Mouse (Mus musculus) mesoderm, embryonic 11.5 days (tissue): ENCODE data around the gene Dkkl1.
A peak's percentile ranks its signal among the peaks of the same experiment; 100 is the strongest.
"Not testable (repeated sequence)": the region's sequence is repeated elsewhere in the genome, so short reads cannot be mapped to it uniquely, and the experiment has no call there.

Experiments
- DNase-seq: peaks from one replicate; pipeline ENCODE4 v3.0.0-alpha.2; 2012; ENCODE audit warnings: low read depth, low spot score

The Dkkl1 gene

GRCm38 (mm10) chr7:45193871-45194785 is 17.8 kb downstream of the Dkkl1 start:
- no peak for DNase-seq

DNA sequence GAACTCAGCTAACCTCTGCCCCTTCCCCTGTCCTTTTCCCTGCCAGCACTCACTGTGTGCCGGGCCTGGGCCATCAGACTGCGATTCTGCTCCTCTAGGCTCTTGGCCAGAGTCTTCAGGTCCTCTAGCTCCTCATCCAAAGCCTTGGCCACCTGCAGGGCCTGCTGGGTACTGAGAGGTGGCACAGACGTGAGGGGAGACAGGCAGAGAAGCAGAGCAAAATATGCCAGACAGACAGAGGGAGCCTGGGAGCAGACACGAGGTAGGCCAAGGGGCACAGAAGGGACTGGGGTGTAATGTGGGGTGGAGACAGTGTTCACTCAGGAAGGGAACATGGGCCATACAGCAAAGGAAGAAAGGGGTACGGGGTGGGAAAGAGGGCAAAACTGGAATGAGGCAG is 18.5 kb downstream of the Dkkl1 start:
- DNase-seq = no peak

- DNase-seq = no peak
Observed at GRCm38 (mm10) chr7:45192585-45193310, 19.2 kb downstream of the Dkkl1 start.

DNA sequence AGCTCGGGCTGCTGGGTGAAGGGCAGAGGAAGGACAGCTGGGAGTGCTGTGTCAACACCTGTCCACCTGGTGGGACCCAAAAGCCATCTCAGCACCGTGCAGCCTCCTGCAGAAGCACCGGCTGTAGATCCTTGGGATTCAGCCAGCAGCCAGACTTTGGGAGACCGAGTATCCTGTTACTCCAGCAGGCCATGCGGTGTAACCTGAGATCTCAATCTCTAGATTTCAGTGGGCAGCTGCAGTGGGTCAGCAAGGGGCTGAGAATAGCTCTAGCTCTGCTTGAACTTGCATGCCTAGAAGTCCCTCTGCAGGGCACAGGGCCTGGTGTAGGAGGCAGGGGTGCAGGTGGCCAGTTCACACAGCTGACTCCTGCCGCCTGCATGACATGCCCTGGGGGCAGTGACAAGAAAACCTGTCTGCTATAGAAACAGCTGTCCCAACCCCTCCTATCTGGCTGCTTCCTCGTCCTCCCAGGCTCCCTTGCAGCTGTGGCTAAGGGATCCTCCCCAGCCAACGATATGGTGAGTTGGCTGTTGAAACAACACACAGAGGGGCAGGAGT is 20.1 kb downstream of the Dkkl1 start:
- peak; percentile 68 for DNase-seq

DNA sequence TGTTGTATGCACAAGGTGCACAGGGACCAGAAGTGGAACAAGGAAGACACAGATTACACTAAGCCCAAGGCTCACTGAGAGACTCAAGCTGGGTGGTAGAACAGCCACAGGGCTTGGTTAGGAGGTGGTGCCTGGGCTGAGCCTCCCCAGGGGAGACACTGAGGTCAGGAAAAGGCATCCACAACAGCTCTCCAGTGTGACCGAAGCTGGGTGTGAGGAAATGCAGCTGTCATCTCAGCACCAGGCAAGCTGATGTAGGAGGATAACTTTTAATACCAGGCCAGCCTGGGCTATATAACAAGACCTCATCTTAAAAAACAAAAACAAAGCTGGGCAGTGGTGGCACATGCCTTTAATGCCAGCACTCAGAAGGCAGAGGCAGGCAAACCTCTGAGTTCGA is 20.8 kb downstream of the Dkkl1 start:
- no peak for DNase-seq

- no peak for DNase-seq
Observed at GRCm38 (mm10) chr7:45190186-45190585, 21.8 kb downstream of the Dkkl1 start.

DNA sequence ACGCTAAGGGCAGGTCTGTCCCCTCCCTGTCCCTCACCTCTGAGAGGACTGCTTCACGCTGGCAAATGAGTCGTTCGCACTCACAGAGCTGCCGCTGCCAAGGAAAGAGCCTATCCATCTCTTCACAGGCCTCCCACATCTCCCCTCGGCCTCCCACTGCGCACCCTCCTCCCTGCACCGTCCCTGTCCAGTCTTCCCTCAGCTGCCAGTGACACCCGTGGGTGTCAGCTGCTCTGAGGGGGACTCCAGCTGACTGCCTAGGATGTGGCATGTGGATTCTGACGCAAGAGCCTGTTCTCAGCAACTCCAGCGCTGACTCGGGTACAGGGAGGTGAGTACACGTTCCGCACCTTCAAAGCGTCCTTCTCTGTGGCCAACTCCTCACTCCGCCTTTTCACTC is 22.3 kb downstream of the Dkkl1 start:
- no peak for DNase-seq

DNA sequence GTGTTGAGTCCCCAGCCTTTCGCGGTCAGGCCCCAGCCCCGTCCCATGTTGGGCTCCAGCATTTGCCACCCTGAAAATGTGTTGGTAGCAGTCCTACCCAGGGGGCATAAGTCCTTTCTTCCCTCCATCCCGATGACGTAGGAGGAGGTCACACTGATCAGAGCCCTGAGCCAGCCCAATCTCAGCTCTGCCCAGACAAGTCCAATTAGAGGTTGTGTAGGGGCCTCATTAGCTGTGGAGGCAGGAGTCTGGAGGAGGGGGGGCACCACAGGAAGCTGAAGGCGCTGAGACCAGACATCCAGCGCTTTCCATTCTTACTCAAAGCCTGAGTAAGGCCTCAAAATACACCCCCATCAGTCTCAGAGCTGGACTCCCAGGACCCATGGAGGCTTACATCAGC is 26.0 kb downstream of the Dkkl1 start:
- DNase-seq = no peak

DNA sequence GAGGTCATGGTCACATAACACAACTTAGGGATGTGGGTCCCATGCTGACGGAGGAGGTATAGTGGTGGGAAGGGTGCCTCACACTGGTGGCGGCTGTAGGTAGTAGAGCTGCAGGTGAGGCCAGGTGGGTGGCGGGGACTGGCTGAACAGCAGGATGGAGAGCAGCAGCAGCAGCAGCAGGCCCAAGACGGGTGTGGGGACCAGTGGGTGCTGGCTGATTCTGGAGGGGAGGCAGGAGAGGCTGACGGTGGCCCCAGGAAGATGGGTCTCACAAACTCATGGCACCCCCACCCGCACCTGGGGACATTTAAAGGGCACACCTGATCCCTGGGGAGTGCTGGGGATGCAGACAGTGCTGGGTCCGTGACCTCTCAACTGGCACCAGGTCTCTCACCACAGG is 28.3 kb downstream of the Dkkl1 start:
- DNase-seq = no peak

GRCm38 (mm10) chr7:45182606-45183005 is 29.3 kb downstream of the Dkkl1 start:
- DNase-seq = no peak

- peak; percentile 91 for DNase-seq
Observed at GRCm38 (mm10) chr7:45182199-45182601, 29.7 kb downstream of the Dkkl1 start.

DNA sequence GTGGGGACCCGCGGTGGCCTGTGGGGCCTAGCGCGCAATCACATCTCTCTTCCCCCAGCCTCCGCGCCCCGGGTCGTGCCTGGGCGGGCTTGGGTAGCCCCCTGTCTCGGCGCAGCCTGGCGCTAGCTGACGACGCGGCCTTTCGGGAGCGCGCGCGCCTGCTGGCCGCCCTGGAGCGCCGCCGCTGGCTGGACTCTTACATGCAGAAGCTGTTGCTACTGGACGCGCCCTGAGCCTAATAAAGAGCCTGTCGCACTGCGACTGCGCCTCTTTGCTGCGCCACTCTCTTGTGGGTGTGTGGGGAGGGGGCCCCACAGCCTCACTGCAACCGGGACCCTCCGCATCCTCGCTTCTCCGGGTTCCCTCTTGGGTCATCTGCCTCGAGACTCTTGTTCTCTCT is 30.4 kb downstream of the Dkkl1 start:
- DNase-seq = no peak

DNA sequence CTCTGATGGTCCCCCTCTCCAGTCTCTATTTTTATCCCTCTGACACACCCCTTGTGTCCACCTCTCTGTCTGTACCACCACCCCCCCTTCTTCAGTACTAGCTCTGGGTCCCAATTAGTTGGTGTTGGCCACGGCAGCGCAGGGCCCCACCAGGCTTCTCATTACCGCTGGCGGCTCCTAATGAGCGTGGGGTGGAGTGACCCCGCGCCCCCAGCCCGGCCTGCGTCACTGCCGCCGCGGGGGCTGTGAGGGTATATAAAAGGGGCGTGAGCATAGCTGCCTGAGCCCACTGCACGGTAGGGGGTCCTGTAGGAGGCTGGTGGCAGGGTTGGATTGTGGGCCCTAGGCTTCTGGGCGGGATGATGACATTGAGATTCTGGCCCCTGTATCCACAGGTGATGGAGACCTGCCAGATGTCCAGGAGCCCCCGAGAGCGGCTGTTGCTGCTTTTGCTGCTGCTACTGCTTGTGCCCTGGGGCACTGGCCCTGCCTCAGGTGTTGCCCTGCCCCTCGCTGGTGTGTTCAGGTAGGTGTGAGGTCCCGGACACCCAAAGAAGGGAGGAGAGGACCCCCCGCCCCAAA is 31.0 kb downstream of the Dkkl1 start, which contains the start of gene Pth2:
Pth2 (plus strand) TSS at position 100 of the 582 bp plus-strand sequence.
- no peak for DNase-seq

DNA sequence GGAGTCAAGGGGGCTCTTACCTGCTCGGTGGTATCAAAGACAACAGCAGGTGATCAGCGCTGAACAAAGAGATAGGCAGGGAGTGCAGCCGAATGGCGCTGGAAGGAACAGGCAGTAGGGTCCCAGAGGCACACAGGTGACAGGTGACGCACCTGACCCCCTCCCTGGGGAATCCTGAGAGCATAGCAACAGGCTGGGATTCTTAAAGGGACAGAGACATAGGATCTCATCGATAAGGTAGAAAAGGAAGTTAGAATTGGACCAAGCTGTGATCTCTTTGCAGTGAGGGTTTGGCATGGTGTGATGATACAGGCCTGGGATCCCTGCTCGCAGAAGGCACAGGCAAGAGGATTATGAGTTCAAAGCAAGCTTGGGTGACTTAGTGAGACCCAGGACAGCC is 32.5 kb downstream of the Dkkl1 start, which contains the start of gene Gfy:
Gfy (minus strand) TSS at position 101 of the 400 bp plus-strand sequence.
- no peak for DNase-seq

DNA sequence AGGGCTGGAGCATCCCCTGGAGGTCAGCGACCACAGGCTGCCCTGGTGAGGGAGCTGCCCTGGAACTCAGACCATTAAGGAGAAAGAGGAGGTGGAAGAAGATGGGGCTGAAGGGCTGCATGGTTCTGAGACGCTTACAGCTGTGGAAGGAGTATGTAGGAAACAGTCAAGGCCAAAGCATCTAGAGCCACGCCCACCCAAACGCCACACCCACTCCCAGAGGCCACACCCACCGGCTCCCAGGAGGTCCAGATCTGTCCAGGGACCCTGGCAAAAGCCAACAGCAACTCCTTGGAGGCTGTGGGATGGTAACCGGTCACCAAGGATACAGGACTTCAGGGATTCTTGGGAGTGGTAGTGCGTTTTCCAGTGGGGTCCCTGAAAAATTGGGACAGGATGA is 33.4 kb downstream of the Dkkl1 start:
- DNase-seq = no peak

- no peak for DNase-seq
Observed at GRCm38 (mm10) chr7:45176356-45176755, 35.6 kb downstream of the Dkkl1 start.

DNA sequence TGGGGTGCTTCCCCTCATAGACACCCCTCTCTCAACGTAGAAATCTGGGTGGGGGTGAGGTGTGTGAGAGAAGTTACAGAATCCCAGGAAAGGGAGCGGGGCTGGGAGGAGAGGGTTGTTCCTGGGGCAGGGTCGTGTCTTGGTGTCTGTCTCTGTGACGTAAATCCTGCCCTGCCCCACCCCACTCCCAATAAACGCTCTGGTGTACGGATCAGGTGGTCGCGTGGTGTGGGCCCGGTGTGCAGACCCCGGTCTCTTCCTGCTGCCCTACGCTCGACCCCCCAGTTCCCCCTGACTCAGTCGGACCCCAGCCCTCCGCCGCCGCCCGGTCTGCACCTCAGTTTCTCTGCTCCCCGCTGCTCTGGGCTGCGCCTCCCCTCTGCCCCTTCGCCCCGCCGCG is 36.0 kb downstream of the Dkkl1 start:
- no peak for DNase-seq

- no peak for DNase-seq
Observed at GRCm38 (mm10) chr7:45175398-45175797, 36.5 kb downstream of the Dkkl1 start.

GRCm38 (mm10) chr7:45174567-45175280 is 37.2 kb downstream of the Dkkl1 start:
- no peak for DNase-seq

DNA sequence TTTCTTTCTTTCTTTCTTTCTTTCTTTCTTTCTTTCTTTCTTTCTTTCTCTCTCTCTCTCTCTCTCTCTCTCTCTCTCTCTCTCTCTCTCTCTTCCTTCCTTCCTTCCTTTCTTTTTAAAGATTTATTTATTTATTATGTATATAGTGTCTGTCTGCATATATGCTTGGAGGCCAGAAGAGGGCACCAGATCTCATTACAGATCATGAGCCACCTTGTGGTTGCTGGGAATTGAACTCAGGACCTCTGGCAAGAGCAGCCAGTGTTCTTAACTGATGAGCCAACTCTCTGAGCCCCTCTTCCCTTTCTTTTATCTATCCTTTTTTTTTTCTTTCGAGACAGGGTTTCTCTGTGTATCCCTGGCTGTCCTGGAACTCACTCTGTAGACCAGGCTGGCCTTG is 38.2 kb downstream of the Dkkl1 start:
- DNase-seq = not testable (repeated sequence)

DNA sequence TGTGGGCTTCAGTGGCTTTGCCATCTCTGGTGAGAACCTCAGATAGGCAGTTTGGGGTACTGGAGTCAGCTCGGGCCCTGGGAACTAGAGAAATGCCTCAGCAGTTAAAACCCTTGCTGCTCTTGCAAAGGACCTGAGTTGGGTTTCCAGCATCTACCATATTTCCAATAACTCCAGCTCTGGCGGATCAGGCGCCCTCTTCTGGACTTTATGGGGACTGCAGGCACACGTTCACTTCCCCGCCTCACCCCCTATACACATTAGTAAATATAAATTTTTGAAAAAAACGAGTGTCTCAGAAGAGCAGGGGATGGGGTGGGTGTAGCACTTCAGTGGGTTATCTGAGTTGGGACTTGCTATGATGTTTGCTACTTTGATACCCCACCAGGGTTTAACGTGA is 39.0 kb downstream of the Dkkl1 start:
- DNase-seq = no peak
